Mouse (Mus musculus): Measurements from ENCODE around the gene Tgfbr3l.
A peak's percentile ranks its signal among the peaks of the same experiment; 100 is the strongest.
"Not testable (repeated sequence)": the region's sequence is repeated elsewhere in the genome, so short reads cannot be mapped to it uniquely, and the experiment has no call there.

The Tgfbr3l gene

DNA sequence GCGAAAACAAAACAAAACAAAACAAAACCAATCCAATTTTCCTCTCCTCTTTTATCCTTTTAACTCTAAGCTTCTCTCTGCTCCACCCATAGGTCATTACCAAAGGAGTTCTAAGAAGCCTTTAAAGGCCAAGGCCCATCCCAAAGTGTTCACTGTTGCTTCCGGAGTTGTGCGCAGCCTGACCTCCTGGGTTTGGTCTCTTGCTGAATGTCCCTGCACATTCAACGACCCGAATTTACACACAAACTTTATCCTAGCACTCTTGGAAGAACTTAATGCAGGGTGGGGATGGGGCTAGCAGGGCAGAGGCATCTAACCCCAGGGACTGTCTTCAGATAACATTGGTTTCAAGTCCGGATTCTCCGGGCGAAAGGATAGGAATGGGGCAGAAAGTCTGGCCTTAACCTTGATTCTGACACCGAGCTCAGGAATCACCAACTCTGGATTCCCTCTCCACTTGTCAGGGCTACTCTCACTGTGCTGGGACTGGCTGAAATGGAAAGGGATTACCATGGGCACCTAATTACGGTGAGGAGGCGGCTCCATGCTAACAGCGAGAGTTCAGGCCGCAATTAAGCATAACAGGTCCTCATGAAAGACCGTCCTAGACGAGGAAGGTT is 10.1 kb upstream of the Tgfbr3l start:
- no peak for DNase-seq (ENCODE audit: low read depth)

DNA sequence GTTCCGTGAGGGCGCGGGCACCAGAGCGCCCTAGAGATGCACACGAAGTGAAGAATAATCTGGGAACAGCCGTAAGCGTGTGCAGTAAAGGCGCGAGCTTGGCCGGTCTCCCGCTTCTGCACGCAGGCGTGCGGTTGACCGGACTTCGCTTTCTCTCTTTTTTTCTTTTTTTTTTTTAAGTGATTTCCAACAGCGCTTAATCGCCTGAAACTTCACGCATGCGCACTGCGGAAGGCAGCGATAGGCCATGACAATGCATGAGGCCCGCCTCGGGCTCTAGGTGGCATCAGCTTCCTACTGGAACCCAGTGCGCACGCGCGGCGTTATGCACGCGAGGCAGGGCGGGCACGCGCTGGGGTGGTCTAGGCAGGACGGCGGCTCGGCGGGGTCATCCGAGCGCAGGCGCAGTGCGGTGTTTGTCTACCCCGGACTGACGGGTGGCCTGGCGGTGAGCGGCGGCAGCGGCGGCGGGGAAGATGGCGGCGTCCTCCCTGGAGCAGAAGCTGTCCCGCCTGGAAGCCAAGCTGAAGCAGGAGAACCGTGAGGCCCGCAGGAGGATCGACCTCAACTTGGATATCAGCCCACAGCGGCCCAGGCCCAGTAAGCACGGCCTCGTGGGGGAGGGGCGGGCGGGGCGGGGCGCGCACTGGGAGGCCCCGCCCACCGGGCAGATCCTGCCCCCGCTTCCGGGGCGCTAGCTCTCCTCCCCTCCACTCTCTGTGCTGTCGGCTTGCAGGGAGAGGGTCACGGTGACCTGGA is 9.4 kb upstream of the Tgfbr3l start, which contains the start of the genes Map2k7 and Gm49320:
Map2k7 (plus strand) TSS at position 307 of the 759 bp plus-strand sequence.
Gm49320 (plus strand) TSS at position 432 of the 759 bp plus-strand sequence.
- peak; percentile 100 for DNase-seq (ENCODE audit: low read depth)

DNA sequence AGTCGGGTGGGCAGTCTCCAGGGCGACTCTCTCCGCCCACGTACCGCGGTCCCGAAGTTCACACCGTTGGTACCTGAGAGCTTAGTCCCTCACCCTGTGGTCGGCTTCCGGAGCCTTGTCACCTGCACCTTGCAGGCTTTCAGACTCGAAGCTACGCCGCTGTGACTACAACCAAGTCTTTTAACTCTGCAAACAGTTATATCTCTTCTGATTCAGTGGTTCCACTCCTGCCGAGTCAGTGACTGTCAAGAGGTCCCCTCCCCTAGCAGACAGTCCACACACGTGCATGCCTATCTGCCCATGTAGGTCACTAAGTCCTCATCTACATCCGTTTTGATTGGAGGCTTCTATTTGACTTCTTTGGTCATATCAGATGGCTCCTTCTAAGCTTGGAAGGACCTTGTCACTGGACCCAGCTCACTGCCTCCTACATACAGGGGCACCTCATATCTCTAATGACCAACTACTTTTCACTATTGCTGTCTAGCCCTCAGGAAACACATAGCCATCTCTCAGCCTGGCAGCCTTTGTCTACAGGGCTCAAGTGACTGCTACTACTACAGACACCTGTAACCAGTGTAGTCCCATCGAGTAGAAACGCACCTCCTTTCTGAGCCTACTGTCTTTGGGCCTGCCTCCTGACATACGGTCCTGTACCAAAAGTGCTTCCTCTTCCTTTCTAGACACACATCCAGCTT is 8.7 kb upstream of the Tgfbr3l start:
- DNase-seq (ENCODE audit: low read depth) = no peak

DNA sequence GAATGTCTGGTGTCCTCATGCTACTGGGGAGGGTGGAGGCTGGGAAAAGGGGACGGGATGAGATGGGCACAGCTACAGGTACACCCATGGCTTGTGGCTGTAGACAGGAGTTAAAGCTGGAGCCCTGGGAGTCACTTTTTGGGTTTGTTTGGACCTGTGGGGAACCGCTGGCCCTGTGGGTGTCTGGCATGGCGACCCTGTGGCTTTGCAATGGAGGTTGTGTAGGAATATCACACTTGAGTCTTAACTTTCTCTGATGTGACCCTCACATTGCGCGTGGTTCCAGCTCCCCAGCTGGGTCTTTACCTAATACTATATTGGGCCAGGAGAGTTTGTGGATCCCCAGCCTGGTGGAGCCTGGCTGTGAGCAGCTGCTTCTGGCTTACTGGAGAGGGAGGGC is 3.0 kb upstream of the Tgfbr3l start:
- no peak for DNase-seq (ENCODE audit: low read depth)

DNA sequence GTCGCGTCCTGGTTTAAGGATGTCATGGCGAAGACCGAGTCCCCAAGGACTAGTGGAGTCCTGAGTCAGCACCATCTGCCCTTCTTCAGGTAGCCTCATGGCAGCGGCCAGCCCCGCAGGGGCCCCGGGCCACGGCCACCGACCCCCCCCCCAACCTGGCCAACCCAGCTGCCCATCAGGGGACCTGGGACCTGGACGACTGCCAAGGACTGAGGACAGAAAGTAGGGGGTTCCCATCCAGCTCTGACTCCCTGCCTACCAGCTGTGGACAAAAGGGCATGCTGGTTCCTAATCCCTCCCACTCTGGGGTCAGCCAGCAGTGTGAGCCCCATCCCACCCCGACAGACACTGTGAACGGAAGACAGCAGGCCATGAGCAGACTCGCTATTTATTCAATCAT is 2.3 kb upstream of the Tgfbr3l start:
- DNase-seq (ENCODE audit: low read depth) = no peak

DNA sequence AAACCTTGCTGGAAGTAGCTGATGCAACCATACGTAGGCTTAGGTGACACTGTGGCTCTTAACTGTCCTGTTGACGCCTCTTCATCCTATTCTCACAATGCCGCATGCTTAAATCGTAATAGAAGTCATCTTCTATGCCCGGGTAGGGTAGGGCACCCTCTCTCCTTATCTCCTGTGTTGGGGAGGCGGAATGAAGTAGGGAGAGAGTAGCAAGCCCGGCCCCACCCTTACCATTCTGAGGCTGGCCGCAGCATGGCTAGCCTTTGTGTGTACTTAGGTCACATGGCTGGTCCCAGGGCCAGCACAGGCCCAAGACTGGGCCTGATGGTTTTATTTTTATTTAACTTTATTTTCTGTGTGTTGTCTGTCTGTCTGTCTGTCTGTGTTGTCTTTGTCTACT is 773 bp upstream of the Tgfbr3l start:
- no peak for DNase-seq (ENCODE audit: low read depth)

DNA sequence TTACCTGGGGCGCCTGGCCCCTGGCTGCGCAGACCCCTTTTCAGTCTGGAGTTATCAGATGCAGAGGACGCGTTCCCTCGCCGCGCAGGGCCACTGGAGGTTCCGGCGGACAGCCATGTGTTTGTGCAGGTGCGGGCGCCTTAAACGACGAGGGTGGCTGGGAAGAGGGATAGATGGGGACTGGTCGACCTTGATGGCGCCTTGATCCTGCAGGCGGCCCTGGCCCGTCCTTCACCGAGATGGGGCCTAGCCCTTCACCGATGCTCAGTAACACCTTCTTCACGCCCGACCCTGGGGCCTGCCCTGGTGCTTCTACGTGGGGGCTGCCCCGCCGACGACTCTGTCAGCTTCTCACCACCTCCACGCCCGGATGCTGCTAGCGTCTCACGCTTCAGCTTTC is 1.2 kb downstream of the Tgfbr3l start:
- no peak for DNase-seq (ENCODE audit: low read depth)

DNA sequence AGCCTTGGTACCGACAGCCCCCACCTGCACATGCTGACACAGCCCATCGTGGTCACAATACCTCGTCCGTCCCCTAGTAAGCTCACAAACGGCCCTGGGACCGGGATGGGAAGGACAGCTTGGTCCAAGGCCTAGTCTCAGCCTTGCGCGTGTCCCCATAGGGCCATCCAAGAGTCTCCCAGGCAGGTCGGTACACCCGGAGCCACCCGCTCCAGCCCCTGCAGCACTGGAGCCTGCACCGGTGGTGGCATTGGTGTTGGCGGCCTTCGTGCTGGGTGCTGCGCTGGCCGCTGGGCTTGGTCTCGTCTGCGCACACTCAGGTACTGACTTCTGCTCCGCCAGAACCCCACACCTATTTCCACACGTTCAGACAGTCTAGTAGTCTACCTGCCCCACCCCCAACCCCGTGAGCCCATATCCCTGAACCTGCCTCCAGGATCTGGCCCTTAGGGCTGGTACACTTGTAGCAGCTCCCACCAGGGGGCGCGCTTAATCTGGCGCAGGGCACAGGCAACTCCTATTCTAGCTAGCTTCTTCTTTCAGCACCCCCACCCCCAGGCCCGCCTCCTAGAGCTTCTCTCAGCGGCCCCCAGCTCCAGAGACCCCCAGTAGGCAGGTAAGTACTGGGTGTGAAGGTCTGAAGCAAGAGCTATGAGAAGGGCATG is 2.4 kb downstream of the Tgfbr3l start:
- peak; percentile 89 for DNase-seq (ENCODE audit: low read depth)

DNA sequence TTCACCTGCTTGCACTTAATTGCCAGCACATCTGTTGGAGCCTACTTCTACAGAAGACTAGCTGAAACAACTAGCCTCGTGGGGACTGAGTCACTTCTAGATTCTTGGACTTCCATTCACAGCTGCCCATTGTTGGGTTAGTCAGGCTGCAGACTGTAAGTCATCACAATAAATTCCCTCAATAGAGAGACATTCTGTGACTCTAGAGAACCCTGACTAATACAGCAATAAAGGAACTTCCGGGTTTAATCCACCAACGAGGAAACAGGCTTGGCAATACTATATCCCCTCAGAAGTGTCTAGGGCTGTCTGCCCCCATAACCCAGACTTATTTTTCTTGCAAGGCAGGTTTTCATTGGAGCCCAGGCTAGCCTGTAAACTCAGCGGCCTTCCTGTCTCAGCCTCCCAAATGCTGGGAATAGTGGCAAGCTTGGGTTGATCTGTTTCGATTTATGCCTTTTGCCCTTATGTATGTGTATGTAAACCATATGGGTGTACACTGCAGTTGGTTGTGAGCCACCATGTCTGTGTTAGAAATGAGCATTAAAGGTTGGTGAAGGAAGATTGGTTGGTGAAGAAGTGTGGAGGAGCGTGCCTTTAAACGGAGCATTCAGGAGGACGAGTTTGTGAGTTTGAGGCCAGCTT is 4.2 kb downstream of the Tgfbr3l start:
- DNase-seq (ENCODE audit: low read depth) = no peak

DNA sequence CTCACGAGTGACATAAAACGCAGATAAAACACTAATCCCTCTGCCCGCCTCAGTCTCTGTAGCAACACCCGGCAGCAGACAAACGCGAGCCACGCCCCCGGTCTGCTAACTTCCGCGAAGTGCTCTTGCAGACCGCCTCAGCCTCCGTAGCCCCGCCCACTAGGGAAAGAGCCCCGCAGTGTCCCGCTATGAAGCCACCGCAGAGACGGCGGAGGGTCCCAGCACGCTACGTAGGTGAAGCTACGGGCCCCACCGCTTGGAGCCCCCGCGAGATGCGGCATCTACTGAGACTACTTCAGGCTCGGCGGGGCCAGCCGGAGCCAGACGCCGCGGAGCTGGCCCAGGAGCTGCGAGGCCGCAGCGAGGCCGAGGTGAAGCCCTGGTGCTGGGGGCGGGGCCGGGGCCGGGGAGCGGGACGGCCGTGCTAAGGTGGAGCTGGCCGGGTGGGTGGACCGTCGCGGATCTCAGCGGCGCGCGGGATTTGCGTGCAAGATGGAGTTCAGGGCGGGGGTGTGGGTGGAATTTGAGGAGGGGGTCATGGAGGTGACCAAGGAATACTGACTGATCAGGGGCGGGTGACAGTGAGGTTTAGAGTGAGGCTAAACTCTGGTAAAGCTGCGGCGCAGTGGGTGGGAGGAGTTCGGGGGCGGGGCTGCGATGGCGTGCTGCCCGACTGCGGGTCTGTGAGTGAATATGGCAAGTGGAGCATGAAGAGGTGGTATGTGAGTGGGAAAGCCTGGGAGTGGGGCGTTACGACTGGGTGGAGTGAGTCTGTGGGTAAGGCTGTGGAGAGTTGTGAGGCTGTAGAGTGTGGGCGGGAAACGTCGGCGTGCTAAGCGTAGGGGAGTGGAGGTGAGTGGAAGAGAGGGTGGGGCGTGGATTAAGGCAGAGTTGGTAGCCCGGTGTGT is 5.2 kb downstream of the Tgfbr3l start, which contains the start of gene Snapc2:
Snapc2 (plus strand) TSS at position 147 of the 908 bp plus-strand sequence.
- peak; percentile 99 for DNase-seq (ENCODE audit: low read depth)

DNA sequence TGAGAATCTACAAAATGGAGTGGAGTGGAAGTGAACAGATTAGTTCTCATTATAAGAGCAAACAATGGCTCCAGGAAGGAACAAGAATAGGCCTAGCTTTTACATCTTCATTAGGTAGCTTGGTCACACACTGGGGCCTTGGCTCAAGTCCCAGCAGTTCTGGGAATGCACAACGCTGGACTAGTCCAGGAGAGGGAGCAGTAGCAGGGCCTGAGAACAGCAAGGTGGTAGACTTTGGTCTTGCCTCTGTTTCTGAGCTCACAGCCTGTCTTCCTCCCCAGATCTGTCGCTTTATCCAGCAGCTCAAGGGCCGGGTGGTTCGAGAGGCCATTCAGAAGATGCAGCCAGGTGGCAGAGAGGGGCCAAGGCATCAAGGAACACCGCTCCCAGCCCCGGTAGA is 6.0 kb downstream of the Tgfbr3l start:
- no peak for DNase-seq (ENCODE audit: low read depth)

DNA sequence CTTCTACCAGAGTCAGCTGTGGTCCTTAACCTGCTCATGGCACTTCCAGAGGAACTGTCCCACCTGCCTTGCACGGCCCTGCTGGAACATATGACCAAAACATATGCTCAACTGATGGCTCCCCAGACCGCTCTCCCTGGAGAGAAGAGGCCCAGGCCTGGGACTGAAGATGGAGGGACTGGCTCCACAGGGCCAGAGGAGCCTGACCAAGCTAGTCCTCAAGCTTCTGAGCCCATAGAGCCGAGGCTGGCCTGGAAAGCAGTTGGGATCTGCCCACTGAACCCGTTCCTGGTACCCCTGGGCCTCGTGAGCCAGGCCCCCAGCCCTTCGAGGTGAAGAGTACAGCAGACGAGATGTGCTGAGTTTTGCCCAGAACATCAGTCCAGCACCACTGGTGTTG is 7.5 kb downstream of the Tgfbr3l start:
- DNase-seq (ENCODE audit: low read depth) = not testable (repeated sequence)

DNA sequence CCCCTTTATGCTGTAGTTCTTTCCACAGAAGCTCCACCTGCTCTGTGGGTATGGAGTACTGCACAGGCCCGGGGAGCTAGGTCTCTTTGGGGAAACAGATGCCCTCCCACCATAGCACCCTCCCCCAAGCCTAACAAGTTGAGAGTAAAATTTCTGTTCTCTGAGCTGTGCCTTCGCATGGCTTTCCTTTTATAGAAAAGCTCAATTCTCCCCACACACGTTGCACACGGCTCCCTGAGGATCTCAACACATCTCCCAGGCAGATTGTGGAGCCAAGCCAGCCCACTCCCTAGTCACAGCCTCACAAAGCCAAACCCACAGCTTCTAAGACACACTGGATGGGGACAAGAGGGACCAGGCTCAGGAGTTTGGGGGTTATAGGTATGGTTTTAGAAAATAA is 8.9 kb downstream of the Tgfbr3l start:
- no peak for DNase-seq (ENCODE audit: low read depth)

DNA sequence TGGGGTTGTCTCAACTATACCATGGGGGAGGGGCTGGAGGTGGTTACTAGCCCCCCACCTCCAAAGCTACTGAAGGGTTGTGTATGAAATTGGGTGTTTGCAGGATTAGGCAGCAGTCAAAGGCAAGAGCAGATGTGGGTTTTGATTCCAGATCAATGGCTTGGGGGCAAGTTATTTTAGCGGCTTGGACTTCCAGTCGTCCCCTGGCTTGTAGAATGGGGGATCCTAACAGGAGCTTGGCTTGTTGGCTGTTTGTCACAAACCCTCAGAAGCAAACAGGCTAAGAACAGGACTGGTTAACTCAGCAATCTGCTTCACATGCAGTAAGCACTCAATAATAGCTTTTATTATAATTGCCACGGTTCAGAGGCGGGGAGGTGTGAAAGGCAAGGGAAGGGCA is 9.3 kb downstream of the Tgfbr3l start:
- no peak for DNase-seq (ENCODE audit: low read depth)

DNA sequence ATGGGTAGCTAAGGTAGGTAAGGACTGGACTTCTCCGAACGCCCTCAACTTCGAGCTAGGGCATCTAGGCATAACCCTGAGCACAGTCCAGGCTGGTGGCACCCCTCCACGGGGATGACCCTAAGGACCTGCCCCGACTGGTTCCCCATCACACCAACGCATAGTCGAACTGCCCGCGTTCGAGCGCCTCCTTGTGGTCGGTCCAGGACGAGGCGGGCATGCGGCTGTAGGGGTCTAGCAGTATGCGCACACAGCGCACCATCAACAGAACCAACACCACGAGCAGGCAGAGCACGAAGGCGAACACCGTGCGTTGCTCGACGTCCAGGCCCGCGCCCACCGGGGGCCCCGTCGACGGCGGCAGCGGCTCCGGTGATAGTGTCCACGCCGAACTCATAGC is 10.2 kb downstream of the Tgfbr3l start:
- peak; percentile 82 for DNase-seq (ENCODE audit: low read depth)

DNA sequence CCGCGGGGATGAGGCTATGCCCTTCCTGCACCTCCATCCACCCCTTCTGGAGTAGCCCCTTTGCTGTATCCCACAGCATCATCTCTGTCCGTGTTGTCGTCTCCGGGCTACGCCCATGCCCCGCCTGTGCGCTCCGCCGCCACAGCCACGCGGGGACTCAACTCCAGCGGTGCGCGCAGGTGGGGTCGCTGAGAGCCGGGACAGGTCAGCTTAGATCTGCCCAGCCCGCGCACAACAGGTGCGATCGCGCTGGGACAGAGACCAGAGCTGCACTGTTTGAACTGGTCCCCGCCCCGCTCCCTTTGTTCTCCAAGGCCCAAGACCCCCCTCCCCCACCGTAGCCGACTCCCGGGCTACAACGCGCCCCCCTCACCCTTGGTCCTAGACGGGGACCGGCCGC is 10.7 kb downstream of the Tgfbr3l start:
- no peak for DNase-seq (ENCODE audit: low read depth)

DNA sequence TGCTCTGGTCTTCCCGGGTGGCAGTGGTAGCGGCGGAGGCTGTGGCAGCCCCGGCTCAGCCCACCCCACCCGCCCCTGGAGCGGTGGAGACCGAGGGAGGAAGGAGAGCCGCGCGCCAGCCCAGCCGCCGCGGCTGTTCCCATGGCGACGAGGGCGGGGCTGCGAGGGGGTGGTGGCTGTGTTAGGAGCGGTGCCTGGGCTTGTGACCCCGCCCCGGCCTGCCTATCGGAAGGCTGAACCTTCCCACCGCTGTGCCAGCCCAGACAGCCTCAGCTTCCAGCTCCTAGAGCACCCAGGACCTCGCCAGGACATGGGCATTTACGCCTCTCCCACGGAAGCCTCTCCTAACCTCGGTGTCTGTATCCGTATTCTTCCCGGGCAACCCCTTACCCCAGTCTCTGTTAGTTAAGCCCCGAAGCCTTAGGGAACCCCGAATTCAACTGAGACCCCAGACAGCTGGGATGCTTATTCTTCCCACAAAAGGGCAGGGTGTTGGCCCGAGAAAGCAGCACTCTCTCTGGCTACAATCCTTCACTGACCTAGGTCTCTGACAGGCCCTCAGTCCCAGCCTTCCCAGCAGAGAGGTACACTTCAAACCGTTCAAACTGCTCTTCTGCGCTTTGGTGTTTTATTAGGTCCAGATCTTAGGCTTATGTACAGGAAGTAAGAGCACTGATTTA is 11.3 kb downstream of the Tgfbr3l start, which contains the start of gene Ctxn1:
Ctxn1 (minus strand) TSS at position 150 of the 680 bp plus-strand sequence.
- DNase-seq (ENCODE audit: low read depth) = peak; percentile 94

DNA sequence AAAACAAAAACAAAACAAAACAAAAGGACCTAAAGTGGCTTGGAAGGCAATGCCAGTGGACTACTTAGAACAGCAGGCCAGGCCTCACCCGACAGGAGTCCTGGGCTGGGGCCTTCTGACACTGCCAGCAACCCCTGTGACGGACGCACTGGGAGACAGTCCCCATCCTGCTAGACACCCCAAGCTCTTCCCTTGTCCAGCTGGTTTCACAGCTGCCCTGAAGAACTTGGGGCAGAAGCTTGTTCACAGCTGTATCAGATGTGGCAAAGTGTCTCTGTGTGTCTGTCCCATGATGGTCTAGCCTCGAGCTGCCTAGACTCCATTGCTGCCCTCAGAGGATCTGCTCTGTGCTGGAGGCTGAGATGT is 11.8 kb downstream of the Tgfbr3l start:
- DNase-seq (ENCODE audit: low read depth) = no peak

DNA sequence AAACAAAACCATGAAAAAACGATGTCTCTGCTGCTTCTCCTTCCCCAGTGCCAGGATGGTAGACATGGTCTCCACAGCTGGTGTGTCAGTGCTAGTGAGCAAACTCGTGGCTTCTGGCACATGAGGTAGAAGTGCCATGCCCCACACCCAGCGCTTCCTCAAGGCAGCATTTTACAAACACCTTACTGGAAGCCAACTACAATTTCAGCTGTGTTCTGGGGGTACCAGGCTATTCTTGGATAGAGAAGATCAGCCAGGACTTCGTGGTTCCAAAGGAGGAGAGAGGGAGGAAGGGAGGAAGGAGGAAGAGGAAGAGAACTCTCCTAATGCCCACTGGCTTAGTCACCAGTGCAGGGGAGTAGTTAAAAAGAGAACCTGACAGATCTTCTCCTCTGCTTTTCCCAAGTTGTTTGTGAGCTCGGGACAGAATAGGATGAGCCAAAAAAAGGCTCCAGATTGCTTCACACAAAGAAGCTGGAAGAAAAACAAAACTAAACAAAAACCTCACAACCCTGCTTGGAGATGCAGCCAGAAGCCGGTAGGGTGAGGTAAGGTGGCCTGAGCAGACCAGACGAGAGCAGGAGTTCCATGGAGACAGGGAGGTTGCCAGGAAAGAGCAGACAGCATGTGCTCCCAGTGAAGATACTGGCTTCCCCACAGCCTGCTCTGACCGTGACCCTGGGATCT is 15.2 kb downstream of the Tgfbr3l start:
- no peak for DNase-seq (ENCODE audit: low read depth)

Data from induced T-regulatory cell, adult 2 months (primary cell).